ENCODE assay signal across 8 mouse cellular contexts in genomic region chr1:131269797-131270578, GRCm38 (mm10). TPM values are rescaled to one million over a fixed set of nuclear protein-coding genes. Genes with fewer than 3 reads are reported as not detected.
DNase-seq lines count a peak whose midpoint lies in the region; ATAC-seq and TF ChIP-seq lines count a peak whose summit lies in the region.

No protein-coding gene starts in this region.

- 35% methylated on average over 22 of the region's 22 CpGs for WGBS in intestine, embryonic 14.5 days

- no peak overlapping the region for H3K4me2 ChIP-seq in intestine, embryonic 14.5 days (ENCODE audit: low read length)

- no peaks in the 10 kb centered on the region for H3K36me3 ChIP-seq in intestine, embryonic 14.5 days (ENCODE audit: control insufficient read depth, insufficient read depth, low read length)

- peak; percentile 71 for DNase-seq in gastrocnemius, adult 18-20 months (ENCODE audit: low spot score)
- no peak for DNase-seq in gastrocnemius, postnatal 25 days
- peak; percentile 90 to 91 for DNase-seq in cerebellum, postnatal 14 days
- peak; percentile 77 to 79 for DNase-seq in frontal cortex, postnatal 25 days (ENCODE audit: low spot score in 2 of 2)
- peak; percentile 91 for DNase-seq in intestine, embryonic 14.5 days (ENCODE audit: low spot score)
- peak; percentile 67 to 80 for DNase-seq in left cerebral cortex, adult 2 months (ENCODE audit: extremely low spot score in 1 of 2, low spot score in 2 of 2)
- peak; percentile 88 for DNase-seq in mesoderm, embryonic 11.5 days (ENCODE audit: low read depth, low spot score)
- DNase-seq in right cerebral cortex, postnatal 4 days: peak; percentile 75

- H3K9me3 ChIP-seq in intestine, embryonic 14.5 days (ENCODE audit: control insufficient read depth, low read length): no peaks in the 10 kb centered on the region

- no peak overlapping the region for H3K4me3 ChIP-seq in intestine, embryonic 14.5 days (ENCODE audit: low read depth, low read length)
- H3K4me3 ChIP-seq in left cerebral cortex, adult 2 months: no peak overlapping the region

- H3K4me1 ChIP-seq in intestine, embryonic 14.5 days (replicated peaks; ENCODE audit: control insufficient read depth, insufficient read depth, low read length): no peaks in the 10 kb centered on the region

- intact Hi-C loops in left cerebral cortex, adult 2 months (cut with DNase I): loop anchor here (2.0 to 10.0 kb wide), 3 partner anchors 285 to 725 kb away; no protein-coding TSS in a partner anchor

- no peak overlapping the region for H3K9ac ChIP-seq in intestine, embryonic 14.5 days (ENCODE audit: low read length)

- ATAC-seq in intestine, embryonic 14.5 days (replicated peaks; ENCODE audit: low FRiP score, low TSS enrichment, low read depth): 0 out of 2 replicates have a peak, but pooled peaks have one; percentile 21

- no peak overlapping the region for H3K27ac ChIP-seq in intestine, embryonic 14.5 days (ENCODE audit: low read depth)
- no peak overlapping the region for H3K27ac ChIP-seq in left cerebral cortex, adult 2 months

- TF ChIP-seq CTCF in left cerebral cortex, adult 2 months (IDR thresholded peaks at IDR 0.05): peak; percentile 93

- H3K27me3 ChIP-seq in intestine, embryonic 14.5 days (replicated peaks; ENCODE audit: control insufficient read depth, insufficient read depth, low read length): no peaks in the 10 kb centered on the region

RNA-seq across cellular contexts. Expression of gene Ikbke, which starts 9.4 kb away (rescaled TPM):
- under 1 TPM; 0.48 to 0.81 TPM for total RNA-seq in gastrocnemius, adult 18-20 months (2021)
- total RNA-seq in gastrocnemius, postnatal 25 days (2021): 1 to 10 TPM in 1 of 2 experiments, under 1 TPM in 1; 0.95 to 1.9 TPM
- 4.7 and 4.9 TPM in 2 replicates for polyA plus RNA-seq in intestine, embryonic 14.5 days (2014; fragmentation: Nextera tagmentation; extraction: Ambion mirVana)
- total RNA-seq in left cerebral cortex, adult 2 months (2021): 1 to 10 TPM; 1.4 to 2.7 TPM

RNA-seq across cellular contexts. Expression of gene Rassf5, which starts 24.9 kb away (rescaled TPM):
- total RNA-seq in gastrocnemius, adult 18-20 months (2021): 1 to 10 TPM in 1 of 2 experiments, under 1 TPM in 1; 0.39 to 1.1 TPM
- total RNA-seq in gastrocnemius, postnatal 25 days (2021): under 1 TPM; 0.70 to 0.90 TPM
- polyA plus RNA-seq in intestine, embryonic 14.5 days (2014; fragmentation: Nextera tagmentation; extraction: Ambion mirVana): 2.7 and 2.9 TPM in 2 replicates
- 10 to 100 TPM; 27.2 to 32.1 TPM for total RNA-seq in left cerebral cortex, adult 2 months (2021)

Comparison
In these comparisons a context has a peak if more than half of its experiments do, and no peak if none do; other contexts are left out.
1. RNA of gene Rassf5, which starts 24.9 kb away (total RNA-seq): 27.2 to 32.1 TPM in left cerebral cortex, adult 2 months; 0.39 to 1.1 TPM in gastrocnemius, adult 18-20 months and 0.70 to 0.90 TPM in gastrocnemius, postnatal 25 days; every median in the first group is over 10 times any median in the second.